Mouse (Mus musculus) small intestine, adult 2 months (tissue): ENCODE data around the gene Med28. TPM values are rescaled to one million over a fixed set of nuclear protein-coding genes. Genes with fewer than 3 reads are reported as not detected.

ENCODE experiments used
- H3K27ac ChIP-seq: fragments of 200-500 bp; 2 replicates; pipeline ENCODE4 v1.5.1; 2012; ENCODE audit warnings: low read depth, low read length, control low read depth, inconsistent platforms; ENCODE audit not compliant: insufficient read depth
- H3K27me3 ChIP-seq: fragments of 200-500 bp; 2 replicates; pipeline ENCODE4 v1.6.1; 2012; ENCODE audit warnings: mild to moderate bottlenecking, moderate library complexity, low read length, inconsistent platforms; ENCODE audit not compliant: control insufficient read depth, insufficient read depth
- H3K36me3 ChIP-seq: fragments of 200-500 bp; 2 replicates; pipeline ENCODE4 v1.6.1; 2012; ENCODE audit warnings: mild to moderate bottlenecking, low read length, control low read depth, inconsistent platforms; ENCODE audit not compliant: control insufficient read depth, insufficient read depth
- H3K4me1 ChIP-seq: fragments of 200-500 bp; 2 replicates; pipeline ENCODE4 v1.6.1; 2012; ENCODE audit warnings: low read length, inconsistent platforms, mixed read lengths; ENCODE audit not compliant: control insufficient read depth, insufficient read depth, insufficient read length
- H3K4me3 ChIP-seq: fragments of 200-500 bp; 2 replicates; pipeline ENCODE4 v1.5.1; 2012; ENCODE audit warnings: low read depth, mild to moderate bottlenecking, control low read depth, inconsistent platforms, low read length, moderate library complexity
- CTCF ChIP-seq: fragments of 200-500 bp; IDR thresholded peaks from 2 replicates; pipeline ENCODE4 v1.5.1; 2012; ENCODE audit warnings: low read depth, mild to moderate bottlenecking, control low read depth, inconsistent platforms, low read length, moderate library complexity, mixed read lengths; ENCODE audit not compliant: insufficient replicate concordance, insufficient read length; ENCODE audit errors: extremely low read depth
- POLR2A ChIP-seq: fragments of 200-500 bp; IDR thresholded peaks from 2 replicates; pipeline ENCODE4 v1.6.1; 2012; ENCODE audit warnings: low read depth, mild to moderate bottlenecking, control low read depth, inconsistent platforms, low read length, moderate library complexity
- WGBS: fragments of 180-500 bp; shearing (Covaris S2); methylation state at CpG from one replicate; pipeline ENCODE4 v1.1.7; 2018; 5-methylcytosine and 5-hydroxymethylcytosine counted together
- polyA plus RNA-seq: library from polyadenylated mRNA; depleted of rRNA; stranded (reverse); fragments of >200 nt; gene quantifications from 2 replicates; pipeline ENCODE4 v1.2.3, GENCODE M21; 2012

The Med28 gene
- polyA plus RNA-seq, 1 experiment = 81.3 TPM

- H3K36me3 ChIP-seq = peaks cover 57% of the 10 kb centered on the region
- H3K27ac ChIP-seq = no peak overlapping the region
- TF ChIP-seq CTCF (no peak), POLR2A (no peak)
- no peaks in the 10 kb centered on the region for H3K4me1 ChIP-seq
- H3K4me3 ChIP-seq = no peak overlapping the region
- WGBS = 89% methylated on average over 6 of the region's 6 CpGs
- H3K27me3 ChIP-seq = no peaks in the 10 kb centered on the region
Observed at GRCm38 (mm10) chr5:45512908-45513307, 7.1 kb upstream of the Med28 start.

DNA sequence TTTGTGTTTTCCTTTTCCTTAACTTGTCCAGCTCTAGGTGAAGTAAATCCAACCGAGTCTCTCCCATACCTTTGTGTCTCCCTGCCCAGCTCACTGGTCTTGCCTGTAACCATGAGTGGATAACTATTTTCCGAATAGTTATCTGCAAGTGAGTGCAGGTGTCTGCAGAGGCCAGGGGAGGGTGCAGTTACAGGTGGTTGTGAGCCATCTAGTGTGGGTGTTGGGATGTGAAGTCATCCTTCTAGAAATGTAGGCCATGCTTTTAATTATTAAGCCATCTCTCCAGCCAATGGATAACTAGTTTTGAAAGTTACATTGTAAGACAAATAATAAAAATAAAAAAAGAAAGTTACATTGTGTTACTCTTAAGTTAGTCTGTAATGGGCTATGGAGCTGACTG is 6.5 kb upstream of the Med28 start:
- Histone ChIP-seq H3K4me3 (no peak overlapping the region), H3K27me3 (no peaks in the 10 kb centered on the region), H3K4me1 (no peaks in the 10 kb centered on the region), H3K36me3 (peaks cover 53% of the 10 kb centered on the region), H3K27ac (no peak overlapping the region)
- 92% methylated on average over 2 of the region's 2 CpGs for WGBS
- no peak for TF ChIP-seq CTCF
- no peak for TF ChIP-seq POLR2A

- 80% methylated on average over 1 of the region's 1 CpGs for WGBS
- no peak overlapping the region for H3K4me3 ChIP-seq
- H3K4me1 ChIP-seq = no peaks in the 10 kb centered on the region
- no peak overlapping the region for H3K27ac ChIP-seq
- H3K27me3 ChIP-seq = no peaks in the 10 kb centered on the region
- H3K36me3 ChIP-seq = peaks cover 49% of the 10 kb centered on the region
- TF ChIP-seq CTCF (no peak), POLR2A (no peak)
Observed at GRCm38 (mm10) chr5:45514599-45514998, 5.4 kb upstream of the Med28 start.

DNA sequence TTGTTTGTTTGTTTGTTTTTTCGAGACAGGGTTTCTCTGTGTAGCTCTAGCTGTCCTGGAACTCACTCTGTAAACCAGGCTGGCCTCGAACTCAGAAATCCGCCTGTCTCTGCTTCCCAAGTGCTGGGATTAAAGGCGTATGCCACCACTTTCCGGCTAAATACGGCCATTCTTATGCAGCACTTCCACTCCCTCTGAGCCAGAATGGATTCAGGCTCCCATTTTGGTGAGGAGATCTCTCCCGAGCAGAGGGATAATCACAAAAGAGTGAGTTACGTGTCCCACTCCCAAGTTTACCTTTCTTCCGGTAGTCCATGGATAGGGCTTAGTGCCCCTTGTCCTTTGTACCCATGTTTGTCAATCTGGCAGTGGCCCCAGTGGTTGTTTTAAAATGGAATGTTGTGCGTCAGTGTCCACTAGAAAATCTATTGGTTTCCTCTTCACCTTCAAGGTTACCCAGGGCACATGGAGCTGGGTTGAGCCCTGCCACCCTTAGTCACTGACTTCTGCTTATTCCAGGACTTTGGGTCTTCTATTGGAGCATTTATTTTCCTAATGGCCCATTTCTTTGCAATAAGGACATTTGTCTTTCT is 4.8 kb upstream of the Med28 start:
- Histone ChIP-seq H3K4me3 (no peak overlapping the region), H3K27ac (no peak overlapping the region), H3K4me1 (no peaks in the 10 kb centered on the region), H3K36me3 (peaks cover 42% of the 10 kb centered on the region), H3K27me3 (no peaks in the 10 kb centered on the region)
- TF ChIP-seq CTCF = no peak
- TF ChIP-seq POLR2A = no peak
- WGBS = 91% methylated on average over 10 of the region's 10 CpGs

- TF ChIP-seq CTCF (no peak), POLR2A (no peak)
- Histone ChIP-seq H3K4me3 (peak overlapping the region; percentile 96), H3K27me3 (no peaks in the 10 kb centered on the region)
Observed at GRCm38 (mm10) chr5:45520809-45521110, 731 bp downstream of the Med28 start.

GRCm38 (mm10) chr5:45521601-45522000 is 1.6 kb downstream of the Med28 start:
- Histone ChIP-seq H3K4me1 (peaks cover 2% of the 10 kb centered on the region; the same call in 1 of the 2 replicates), H3K27ac (no peak overlapping the region), H3K36me3 (peaks cover 24% of the 10 kb centered on the region), H3K4me3 (no peak overlapping the region), H3K27me3 (no peaks in the 10 kb centered on the region)
- TF ChIP-seq CTCF = no peak
- no peak for TF ChIP-seq POLR2A
- 80% methylated on average over 6 of the region's 6 CpGs for WGBS

More at GRCm38 (mm10) chr5:45520809-45521110, 731 bp downstream of the Med28 start:
- peaks cover 16% of the 10 kb centered on the region for H3K36me3 ChIP-seq
- H3K27ac ChIP-seq = no peak overlapping the region
- under 1% methylated on average over 5 of the region's 5 CpGs for WGBS
- peaks cover 2% of the 10 kb centered on the region; the same call in 1 of the 2 replicates for H3K4me1 ChIP-seq

DNA sequence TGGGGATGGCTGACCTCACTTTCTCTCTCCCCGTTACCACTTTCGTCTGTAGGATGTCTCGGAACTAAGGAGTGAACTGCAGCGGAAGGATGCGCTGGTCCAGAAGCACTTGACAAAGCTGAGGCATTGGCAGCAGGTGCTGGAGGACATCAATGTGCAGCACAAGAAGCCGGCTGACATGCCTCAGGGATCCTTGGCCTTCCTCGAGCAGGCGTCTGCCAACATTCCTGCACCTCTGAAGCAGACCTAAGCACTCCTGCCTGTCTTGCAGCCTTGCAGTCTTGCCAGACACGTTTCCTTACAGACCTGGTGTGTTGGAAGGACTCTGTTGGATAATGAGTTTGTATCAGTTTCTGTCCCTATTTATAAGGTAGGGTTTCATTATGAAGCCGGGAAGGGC is 5.1 kb downstream of the Med28 start:
- Histone ChIP-seq H3K27me3 (no peaks in the 10 kb centered on the region), H3K36me3 (peaks cover 44% of the 10 kb centered on the region), H3K27ac (no peak overlapping the region), H3K4me3 (no peak overlapping the region), H3K4me1 (peaks cover 2% of the 10 kb centered on the region; the same call in 1 of the 2 replicates)
- TF ChIP-seq POLR2A (no peak), CTCF (no peak)
- WGBS = 92% methylated on average over 10 of the region's 10 CpGs
